Mouse (Mus musculus) liver, adult 2 months (tissue): ENCODE results near the gene Acbd3.

Experiments used
- CTCF ChIP-seq: fragments of 200-500 bp; IDR thresholded peaks from 2 replicates; pipeline ENCODE4 v1.5.1; 2011; ENCODE audit warnings: low read depth, low read length, control low read depth
- POLR2A ChIP-seq: fragments of 200-500 bp; IDR thresholded peaks from 2 replicates; pipeline ENCODE4 v1.6.1; 2011; ENCODE audit warnings: low read length, control low read depth; ENCODE audit not compliant: insufficient read depth; ENCODE audit errors: extremely low read depth

DNA sequence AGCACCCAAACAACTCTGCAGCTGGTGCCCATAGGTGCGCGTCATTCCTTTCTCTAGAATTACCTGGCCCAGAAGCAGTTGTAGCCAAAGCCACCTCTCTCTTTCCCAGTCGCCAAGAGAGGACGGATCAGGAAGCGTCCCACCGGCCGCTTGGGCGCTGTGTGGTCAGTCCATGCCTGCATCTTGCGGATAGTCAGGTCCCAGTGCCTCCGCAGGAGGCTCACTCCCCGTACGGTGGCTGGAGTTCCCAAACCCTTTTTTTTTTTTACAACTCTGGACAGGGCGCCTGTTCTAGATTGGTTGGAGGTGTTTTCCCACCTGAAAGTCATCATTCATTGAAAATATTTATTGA, 52.5 kb downstream of the Acbd3 start:
- no peak for TF ChIP-seq CTCF
- TF ChIP-seq POLR2A = no peak
